Mouse (Mus musculus) ES-E14 (cell line): ENCODE data around the gene Selenon.

Experiments
- CHD2 ChIP-seq: IDR thresholded peaks from 2 replicates; pipeline ENCODE4 v1.6.1; 2014; ENCODE audit warnings: mild to moderate bottlenecking, low read depth, low read length, inconsistent platforms
- MAFK ChIP-seq: IDR thresholded peaks from 2 replicates; pipeline ENCODE4 v1.6.1; 2014; ENCODE audit warnings: mild to moderate bottlenecking, low read depth, low read length, inconsistent platforms; ENCODE audit not compliant: insufficient read depth
- ZC3H11A ChIP-seq: IDR thresholded peaks from 2 replicates; pipeline ENCODE4 v1.6.1; 2012; ENCODE audit warnings: low read depth, mild to moderate bottlenecking, inconsistent platforms, low read length, borderline replicate concordance
- ZNF384 ChIP-seq: IDR thresholded peaks from 2 replicates; pipeline ENCODE4 v1.6.1; 2012; ENCODE audit warnings: low read depth, low read length, inconsistent platforms

DNA sequence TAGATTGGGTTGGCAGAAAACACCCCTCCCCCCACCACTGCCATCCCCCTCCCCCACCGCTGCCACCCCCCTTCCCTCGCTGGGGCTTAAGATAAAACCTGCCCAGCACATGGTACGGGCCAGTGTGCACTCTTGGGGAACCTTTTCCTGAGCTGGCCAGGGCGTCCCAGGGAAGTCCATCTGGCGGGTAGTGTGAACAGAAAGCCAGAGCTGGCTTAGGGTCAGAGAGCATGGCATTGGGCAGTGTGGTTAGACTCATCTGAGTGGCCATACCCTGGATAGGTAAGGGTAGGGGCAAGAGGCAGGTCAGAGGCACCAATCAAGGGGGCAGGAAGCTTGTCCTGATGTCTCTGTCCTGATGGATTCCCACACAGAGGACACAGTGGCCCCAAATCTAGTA is 27.7 kb upstream of the Selenon start:
- TF ChIP-seq ZC3H11A: no peak
- TF ChIP-seq MAFK: no peak
- no peak for TF ChIP-seq CHD2
- no peak for TF ChIP-seq ZNF384
